Mouse (Mus musculus): ENCODE data around the gene Tmem161b. TPM values are rescaled to one million over a fixed set of nuclear protein-coding genes. Genes with fewer than 3 reads are reported as not detected.

Gene Tmem161b
- polyA plus RNA-seq (2012; fragmentation: generic; extraction: Trizol) = 1 to 10 TPM in 1 of 2 experiments, under 1 TPM in 1; 0.32 to 1.4 TPM

GRCm38 (mm10) chr13:84221820-84222681 lies at the start of gene Tmem161b:
Gene Tmem161b, plus strand, starts transcription at chr13:84222296.

Measured in C3H10T1/2 (cell line).